Mouse (Mus musculus) effector memory CD4-positive, alpha-beta T cell, adult 7 months (primary cell): ENCODE results near the gene Rdh12. TPM values are rescaled to one million over a fixed set of nuclear protein-coding genes. Genes with fewer than 3 reads are reported as not detected.

Source experiments
- polyA plus RNA-seq: library from polyadenylated mRNA; unstranded; fragments of 100-300 nt; shearing (Covaris generic); gene quantifications from one replicate; pipeline ENCODE4 v1.2.1, GENCODE M21; 2017

Rdh12 gene
- polyA plus RNA-seq = 7.3 TPM

DNA sequence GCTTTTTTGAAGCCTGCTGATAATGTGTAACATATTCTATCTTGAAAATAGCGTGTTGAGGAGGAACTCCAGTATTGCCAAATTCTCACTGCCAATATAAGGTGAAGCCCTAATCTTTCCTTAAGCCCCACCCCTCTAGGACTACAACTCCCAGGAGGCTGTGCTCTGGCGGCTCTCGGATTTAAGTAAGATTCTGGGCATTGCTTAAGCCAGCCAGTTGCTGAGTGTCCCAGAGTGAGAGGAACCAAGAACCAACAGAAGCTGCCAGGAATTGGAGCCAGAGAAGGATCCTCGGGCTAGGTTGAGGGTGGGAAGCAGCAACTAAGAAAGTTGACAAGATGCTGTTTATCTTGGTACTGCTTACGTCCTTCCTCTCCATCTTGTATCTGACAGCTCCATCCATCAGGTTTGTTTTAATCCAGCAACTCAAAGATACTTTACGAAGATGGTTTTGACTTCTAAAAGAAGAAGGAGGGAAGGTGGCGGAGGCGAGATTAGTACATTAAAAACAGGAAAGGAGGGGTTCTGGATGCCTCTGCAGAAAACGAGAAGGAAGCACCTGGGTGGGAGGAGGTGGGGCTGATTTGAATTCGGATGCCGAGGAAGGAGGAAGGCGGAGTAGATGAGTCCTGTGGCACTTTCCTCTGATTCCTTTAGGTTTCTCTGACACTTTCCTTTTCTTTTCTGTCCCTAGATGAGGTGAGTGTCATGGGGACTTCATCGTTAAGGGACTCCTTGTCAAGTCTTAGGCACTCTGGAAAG is at the start of gene Rdh12:
Rdh12 (plus strand) TSS at position 212 of the 762 bp plus-strand sequence.

DNA sequence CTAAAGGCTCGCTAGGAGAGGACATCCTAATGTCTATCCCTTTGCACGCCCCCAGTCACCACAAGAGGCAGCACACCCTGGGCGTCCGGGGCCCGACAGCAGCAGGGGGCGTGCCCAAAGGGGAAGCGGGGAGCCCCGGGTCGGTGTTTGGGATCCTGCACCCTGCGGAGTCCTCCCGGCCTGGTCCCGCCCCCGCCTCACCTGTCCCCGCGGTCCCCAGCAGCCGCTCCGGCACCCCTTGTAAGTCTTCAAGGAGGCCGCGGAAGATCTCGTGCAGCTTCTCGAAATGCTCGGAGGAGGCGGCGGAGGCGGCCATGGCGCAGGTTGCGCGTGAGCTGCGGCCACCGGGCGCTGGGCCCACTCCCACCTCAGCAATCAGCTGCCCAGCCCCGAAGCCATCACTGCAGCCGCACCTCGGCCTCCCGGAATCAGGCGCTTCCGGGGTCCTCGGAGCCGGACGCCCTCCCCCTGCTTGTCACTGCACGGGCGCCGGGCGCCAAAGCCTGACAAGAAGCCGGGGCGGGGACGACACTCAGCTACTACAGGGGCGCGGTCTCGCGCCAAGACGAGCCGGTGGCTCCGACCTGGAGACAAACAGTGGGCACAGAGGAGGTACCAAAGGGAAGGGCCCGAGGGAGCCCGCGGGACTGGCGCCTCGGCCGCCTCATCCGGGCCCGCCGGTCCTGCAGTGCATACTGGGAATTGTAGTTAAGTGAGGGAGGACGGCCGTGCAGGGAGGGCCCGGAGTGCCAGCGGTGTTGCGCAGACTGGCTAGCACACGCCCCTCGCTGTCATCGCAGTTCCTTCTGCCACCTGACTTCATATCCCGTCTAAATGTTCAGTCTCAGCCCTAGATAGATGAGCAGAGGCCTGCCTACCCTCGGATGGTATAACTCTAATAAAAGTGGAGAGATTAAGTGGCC is 36.4 kb upstream of the Rdh12 start, which contains the start of gene Vti1b:
Vti1b (minus strand) TSS at position 649 of the 923 bp plus-strand sequence.

DNA sequence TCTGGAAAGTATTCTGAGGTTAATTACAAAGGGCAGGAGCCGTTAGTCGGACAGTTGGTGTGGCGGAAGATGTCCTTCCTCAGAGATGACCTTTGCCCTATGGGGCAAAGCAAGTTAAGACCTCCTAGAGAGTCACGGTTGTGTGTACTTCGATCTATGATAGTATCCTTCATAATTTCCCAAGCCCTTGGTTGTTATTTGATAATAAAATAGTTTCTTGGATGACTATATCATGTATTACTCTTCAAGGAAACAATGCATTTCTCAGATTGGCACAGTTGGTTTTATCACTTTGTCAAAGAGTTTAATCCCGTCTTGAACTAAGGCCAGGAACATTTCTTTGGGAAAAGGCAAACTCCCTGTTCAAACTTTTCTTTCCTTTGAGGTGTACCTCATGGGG is 16.5 kb upstream of the Rdh12 start, which contains the start of gene Rdh11:
Rdh11 (minus strand) TSS at position 101 of the 400 bp plus-strand sequence.

Other genes with a start within 250 kb of the Rdh12 start
- 13.4 TPM for gene Tmem229b, start 201.3 kb upstream of the Rdh12 start, polyA plus RNA-seq
- 0.12 TPM for gene Plekhh1, start 179.8 kb upstream of the Rdh12 start, polyA plus RNA-seq
- gene Pigh, start 119.3 kb upstream of the Rdh12 start, polyA plus RNA-seq = 5.9 TPM
- gene Arg2, start 78.1 kb upstream of the Rdh12 start, polyA plus RNA-seq = 0.62 TPM
- gene Vti1b, start 36.2 kb upstream of the Rdh12 start, polyA plus RNA-seq = 115 TPM
- 20.2 TPM for gene Rdh11, start 16.6 kb upstream of the Rdh12 start, polyA plus RNA-seq
- 18.3 TPM for gene Zfyve26, start 87.4 kb downstream of the Rdh12 start, polyA plus RNA-seq
- 0.51 TPM for gene Rad51b, start 88.4 kb downstream of the Rdh12 start, polyA plus RNA-seq